Comparison of ENCODE assay signal across 8 mouse cellular contexts in the genomic region with DNA sequence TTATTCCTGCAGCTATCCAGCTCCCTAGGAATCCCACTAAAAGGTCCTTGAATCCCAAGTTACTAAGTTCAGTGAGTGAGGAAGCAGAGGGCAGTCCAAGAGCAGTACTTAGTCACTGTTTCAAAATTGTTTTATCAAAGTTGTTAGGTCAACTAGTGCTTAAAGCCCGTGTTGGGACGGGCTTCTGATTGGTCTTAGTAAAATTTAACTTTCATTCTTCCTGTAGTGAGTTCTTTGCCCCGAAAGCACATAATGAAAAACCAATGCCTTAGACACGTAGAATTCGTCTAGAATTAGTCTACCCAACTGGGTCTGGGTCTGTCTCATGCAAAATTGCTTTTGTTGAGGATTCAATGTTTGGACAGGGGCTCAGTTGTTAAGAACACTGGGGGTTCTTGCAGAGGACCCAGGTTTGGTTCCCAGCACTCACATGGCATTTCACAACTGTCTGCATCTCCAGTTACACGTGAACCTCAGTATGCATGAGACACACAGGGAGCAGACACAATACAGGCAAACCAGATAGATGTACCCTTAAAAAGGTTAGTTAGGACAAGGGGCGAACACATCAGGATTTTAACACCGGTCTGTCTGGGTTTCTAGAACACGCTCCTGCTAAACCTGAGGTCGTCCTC. TPM values are rescaled to one million over a fixed set of nuclear protein-coding genes. Genes with fewer than 3 reads are reported as not detected.
DNase-seq lines count a peak whose midpoint lies in the region; ATAC-seq and TF ChIP-seq lines count a peak whose summit lies in the region.

No protein-coding gene starts in this region.

- peaks cover 13% of the 10 kb centered on the region for H3K4me1 ChIP-seq in lung, embryonic 16.5 days (replicated peaks; ENCODE audit: control insufficient read depth, insufficient read depth, low read length)
- H3K4me1 ChIP-seq in forebrain, embryonic 10.5 days, result peaks cover 23% of the 10 kb centered on the region
- peaks cover 17% of the 10 kb centered on the region for H3K4me1 ChIP-seq in kidney, embryonic 16.5 days (ENCODE audit: insufficient read depth, low read length)

- peak overlapping the region; percentile 56 for H3ac ChIP-seq in myocyte (ENCODE audit: control insufficient read depth, insufficient read length)

- peak; percentile 26 for ATAC-seq in lung, embryonic 16.5 days (ENCODE audit: low read depth)
- peak; percentile 53 for ATAC-seq in kidney, embryonic 16.5 days (ENCODE audit: low FRiP score, low TSS enrichment)

- WGBS in lung, embryonic 16.5 days, result 12% methylated on average over 10 of the region's 10 CpGs
- WGBS in forebrain, embryonic 10.5 days, result 28% methylated on average over 10 of the region's 10 CpGs
- WGBS in kidney, embryonic 16.5 days, result 24% methylated on average over 10 of the region's 10 CpGs

- peaks cover 8% of the 10 kb centered on the region for H3K36me3 ChIP-seq in lung, embryonic 16.5 days (ENCODE audit: control insufficient read depth, insufficient read depth, low read length)
- H3K36me3 ChIP-seq in forebrain, embryonic 10.5 days (replicated peaks), result peaks cover 26% of the 10 kb centered on the region
- peaks cover 9% of the 10 kb centered on the region for H3K36me3 ChIP-seq in kidney, embryonic 16.5 days (ENCODE audit: insufficient read depth, low read length)
- peaks cover 3% of the 10 kb centered on the region for H3K36me3 ChIP-seq in myocyte (ENCODE audit: control insufficient read depth, insufficient read depth)

- peak overlapping the region; percentile 65 for H3K27ac ChIP-seq in lung, embryonic 16.5 days (ENCODE audit: low read length)
- peak overlapping the region; percentile 94 for H3K27ac ChIP-seq in forebrain, embryonic 10.5 days
- H3K27ac ChIP-seq in kidney, embryonic 16.5 days (ENCODE audit: low read length), result peak overlapping the region; percentile 85

- intact Hi-C loops in gastrocnemius, postnatal 36 days (cut with DNase I), result no loop called here

- H3K27me3 ChIP-seq in lung, embryonic 16.5 days (ENCODE audit: control insufficient read depth, insufficient read depth, low read depth, low read length), result no peaks in the 10 kb centered on the region
- no peaks in the 10 kb centered on the region for H3K27me3 ChIP-seq in forebrain, embryonic 10.5 days (ENCODE audit: poor library complexity, severe bottlenecking)
- H3K27me3 ChIP-seq in kidney, embryonic 16.5 days (ENCODE audit: insufficient read depth, low read length), result no peaks in the 10 kb centered on the region
- H3K27me3 ChIP-seq in myocyte (ENCODE audit: control insufficient read depth, insufficient read depth, insufficient read length), result no peaks in the 10 kb centered on the region

- H3K9me3 ChIP-seq in lung, embryonic 16.5 days (ENCODE audit: control insufficient read depth, low read length), result 0 out of 2 replicates have a peak, but pooled peaks cover 2% of the 10 kb centered on the region
- peaks cover 6% of the 10 kb centered on the region; the same call in 1 of the 2 replicates for H3K9me3 ChIP-seq in forebrain, embryonic 10.5 days
- no peaks in the 10 kb centered on the region for H3K9me3 ChIP-seq in kidney, embryonic 16.5 days (ENCODE audit: low read length)

- no peak for TF ChIP-seq POLR2A in myocyte (IDR thresholded peaks at IDR 0.05; ENCODE audit: insufficient read length, low read depth)

- H3K4me2 ChIP-seq in lung, embryonic 16.5 days (ENCODE audit: low read depth, low read length), result peak overlapping the region; percentile 77
- H3K4me2 ChIP-seq in kidney, embryonic 16.5 days (replicated peaks; ENCODE audit: low read depth, low read length), result peak overlapping the region; percentile 77
- peak overlapping the region; percentile 97 for H3K4me2 ChIP-seq in myocyte (ENCODE audit: low read depth)

- H3K9ac ChIP-seq in lung, embryonic 16.5 days (ENCODE audit: low read length), result peak overlapping the region; percentile 65
- H3K9ac ChIP-seq in kidney, embryonic 16.5 days (replicated peaks; ENCODE audit: low read length), result peak overlapping the region; percentile 76

- no peak for DNase-seq in lung, postnatal 10 days
- DNase-seq in forebrain, embryonic 10.5 days (ENCODE audit: extremely low spot score, low spot score), result no peak
- no peak for DNase-seq in gastrocnemius, postnatal 36 days
- no peak for DNase-seq in adrenal gland, postnatal 14 days
- no peak for DNase-seq in urinary bladder, postnatal 10 days (ENCODE audit: low spot score)

- peaks cover 43% of the 10 kb centered on the region for H3K79me2 ChIP-seq in myocyte (ENCODE audit: control insufficient read depth, insufficient read depth)

- peak overlapping the region; percentile 88 for H3K4me3 ChIP-seq in lung, embryonic 16.5 days (ENCODE audit: low read length)
- peak overlapping the region; percentile 89 for H3K4me3 ChIP-seq in forebrain, embryonic 10.5 days
- H3K4me3 ChIP-seq in kidney, embryonic 16.5 days (ENCODE audit: low read length), result peak overlapping the region; percentile 91
- peak overlapping the region; percentile 50 for H3K4me3 ChIP-seq in myocyte

TF ChIP-seq in myocyte, 11 proteins besides CTCF, POLR2A, EP300 and RAD21:
- no peak for TF ChIP-seq TCF12 (IDR thresholded peaks at IDR 0.05; ENCODE audit: insufficient read depth, poor library complexity, severe bottlenecking)
- TF ChIP-seq SRF (IDR thresholded peaks at IDR 0.05; ENCODE audit: control insufficient read depth, insufficient read length, low read depth), result no peak
TF ChIP-seq in myocyte: peak in this region for 0.

RNA-seq across cellular contexts. Expression of a gene that starts 0.7 kb away (rescaled TPM):
- 102 and 104 TPM in 2 replicates for polyA plus RNA-seq in lung, embryonic 16.5 days (2015; fragmentation: Nextera tagmentation; extraction: Ambion mirVana)
- 128 and 130 TPM in 2 replicates for polyA plus RNA-seq in forebrain, embryonic 10.5 days (2016; fragmentation: Nextera tagmentation; extraction: Ambion mirVana)
- 112 and 114 TPM in 2 replicates for polyA plus RNA-seq in kidney, embryonic 16.5 days (2015; fragmentation: Nextera tagmentation; extraction: Ambion mirVana)
- 52.2 TPM for polyA plus RNA-seq in myocyte (2012; fragmentation: generic; extraction: Trizol)
- 10 to 100 TPM; 19.4 to 20.2 TPM for total RNA-seq in gastrocnemius, postnatal 36 days (2021)
- total RNA-seq in adrenal gland, postnatal 14 days (2021), result 69.3 and 71.8 TPM in 2 replicates
